Mouse (Mus musculus): Measurements from ENCODE around the gene Rimklb. TPM values are rescaled to one million over a fixed set of nuclear protein-coding genes. Genes with fewer than 3 reads are reported as not detected.

The Rimklb gene
- total RNA-seq, 2 experiments from 2014 or later: 70.3 to 71.6 TPM

DNA sequence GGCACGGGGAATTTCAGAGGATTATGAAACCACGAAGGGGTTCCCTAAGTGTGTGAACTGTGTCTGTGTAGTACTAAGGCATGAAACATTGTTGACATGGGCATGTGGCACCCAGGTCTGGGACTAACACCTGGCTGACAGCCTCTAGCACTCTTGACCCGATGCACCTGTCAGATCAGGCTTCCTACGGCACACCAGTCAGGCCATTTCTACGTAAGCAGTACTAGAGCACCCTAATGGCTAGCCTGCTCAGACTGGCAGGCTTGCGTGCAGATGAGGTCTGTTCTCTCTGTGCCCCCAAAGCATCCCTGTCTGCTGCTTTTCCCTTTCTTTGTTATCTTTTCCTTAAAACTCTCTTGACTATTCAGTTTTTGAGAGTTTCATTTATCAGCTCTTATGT lies 53.3 kb downstream of the Rimklb start:
- Histone ChIP-seq H3K4me3 (no peak overlapping the region), H3K27ac (no peak overlapping the region)
- TF ChIP-seq CTCF (conservative IDR thresholded peaks at IDR 0.05): no peak
- DNase-seq (ENCODE audit: low spot score in 2 of 2): no peak

DNA sequence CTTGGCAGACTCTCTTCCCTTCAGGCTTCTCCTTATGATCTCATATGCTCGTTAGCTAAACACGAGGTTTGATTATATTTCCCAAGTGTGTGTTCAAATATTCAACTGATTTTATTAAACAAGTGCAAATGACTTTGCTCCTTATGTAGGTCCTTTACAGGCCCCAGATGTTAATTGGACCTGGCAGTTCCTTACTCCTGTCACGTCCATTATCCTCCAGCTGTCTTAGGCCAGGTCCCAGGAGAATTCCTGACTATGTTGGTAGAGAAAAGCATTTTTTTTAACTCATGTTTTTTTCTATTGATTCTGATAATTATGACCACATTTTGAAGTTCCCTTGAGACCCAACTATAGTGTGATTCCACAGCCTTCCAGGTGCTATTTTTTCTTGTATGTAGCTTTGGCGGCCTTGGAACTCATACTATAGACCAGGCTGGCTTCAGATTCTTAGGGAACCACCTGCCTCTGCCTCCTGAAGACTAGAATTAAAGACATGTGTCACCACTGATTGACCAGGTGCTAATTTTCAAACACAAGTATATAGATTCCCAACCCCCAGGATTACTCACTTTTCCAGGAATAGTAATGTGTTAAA lies 57.8 kb downstream of the Rimklb start:
- TF ChIP-seq CTCF (conservative IDR thresholded peaks at IDR 0.05): no peak
- Histone ChIP-seq H3K4me3 (no peak overlapping the region), H3K27ac (no peak overlapping the region)
- no peak for DNase-seq (ENCODE audit: low spot score in 2 of 2)

DNA sequence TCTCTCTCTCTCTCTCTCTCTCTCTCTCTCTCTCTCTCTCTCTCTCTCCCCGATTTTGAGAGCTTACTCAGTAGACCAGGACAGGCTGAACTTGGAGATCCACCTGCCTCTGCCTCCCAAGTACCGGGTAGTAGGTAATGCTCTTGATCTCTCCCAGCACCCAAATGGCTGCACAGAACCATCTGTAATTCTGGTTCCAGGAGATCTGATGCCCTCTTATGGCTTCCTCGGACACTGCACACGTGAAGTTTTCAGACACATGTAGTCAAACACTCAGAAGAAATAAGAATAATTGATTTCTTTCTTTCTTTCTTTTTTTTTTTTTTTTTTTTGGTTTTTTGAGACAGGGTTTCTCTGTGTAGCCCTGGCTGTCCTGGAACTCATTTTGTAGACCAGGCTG lies 59.3 kb downstream of the Rimklb start:
- Histone ChIP-seq H3K4me3 (no peak overlapping the region), H3K27ac (no peak overlapping the region)
- DNase-seq (ENCODE audit: low spot score in 2 of 2): no peak
- TF ChIP-seq CTCF (conservative IDR thresholded peaks at IDR 0.05): no peak

- no peak for DNase-seq (ENCODE audit: low spot score in 2 of 2)
- TF ChIP-seq CTCF (conservative IDR thresholded peaks at IDR 0.05): no peak
- H3K4me3 ChIP-seq: no peak overlapping the region
- no peak overlapping the region for H3K27ac ChIP-seq
Observed at GRCm38 (mm10) chr6:122435270-122435669, 63.3 kb downstream of the Rimklb start.

DNA sequence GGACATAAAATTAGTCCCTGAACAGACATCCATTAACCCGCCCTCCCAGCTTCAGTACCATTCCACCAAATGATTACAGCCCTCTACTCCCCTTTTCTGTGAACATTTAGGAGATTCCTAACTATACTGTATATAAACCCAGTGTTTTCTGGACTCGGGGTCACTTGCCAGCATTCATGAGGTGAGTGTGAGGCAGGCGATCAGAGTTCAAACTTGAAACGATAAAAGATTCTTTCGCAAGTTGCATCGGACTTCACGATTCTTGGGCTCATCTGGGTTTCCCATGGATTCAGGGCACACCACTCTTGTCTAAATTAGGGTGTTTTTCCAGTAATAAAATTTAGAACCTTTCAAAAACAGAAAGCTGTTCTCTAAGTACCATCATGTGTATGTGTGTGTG lies 71.1 kb downstream of the Rimklb start:
- H3K27ac ChIP-seq: no peak overlapping the region
- H3K4me3 ChIP-seq: no peak overlapping the region
- TF ChIP-seq CTCF (conservative IDR thresholded peaks at IDR 0.05): no peak
- no peak for DNase-seq (ENCODE audit: low spot score in 2 of 2)

DNA sequence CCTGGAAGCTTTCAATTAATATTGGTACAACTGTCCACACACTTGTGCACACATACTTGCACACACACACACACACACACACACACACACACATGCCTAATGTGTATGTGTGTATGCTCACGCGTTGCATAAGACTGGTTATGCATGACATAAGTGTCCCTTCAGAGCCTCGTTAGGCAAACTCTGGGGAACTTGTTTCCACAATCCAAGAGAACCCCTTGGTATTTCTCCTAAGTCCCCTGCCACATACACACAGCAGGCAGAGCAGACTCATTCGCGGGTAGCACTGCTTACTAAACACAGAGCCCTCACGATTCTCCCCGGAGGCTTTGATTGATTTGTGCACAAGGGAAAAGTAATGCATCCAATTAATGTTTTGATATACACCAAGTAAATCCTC lies 81.5 kb downstream of the Rimklb start:
- TF ChIP-seq CTCF (conservative IDR thresholded peaks at IDR 0.05): no peak
- Histone ChIP-seq H3K4me3 (no peak overlapping the region), H3K27ac (no peak overlapping the region)
- DNase-seq (ENCODE audit: low spot score in 2 of 2): no peak

DNA sequence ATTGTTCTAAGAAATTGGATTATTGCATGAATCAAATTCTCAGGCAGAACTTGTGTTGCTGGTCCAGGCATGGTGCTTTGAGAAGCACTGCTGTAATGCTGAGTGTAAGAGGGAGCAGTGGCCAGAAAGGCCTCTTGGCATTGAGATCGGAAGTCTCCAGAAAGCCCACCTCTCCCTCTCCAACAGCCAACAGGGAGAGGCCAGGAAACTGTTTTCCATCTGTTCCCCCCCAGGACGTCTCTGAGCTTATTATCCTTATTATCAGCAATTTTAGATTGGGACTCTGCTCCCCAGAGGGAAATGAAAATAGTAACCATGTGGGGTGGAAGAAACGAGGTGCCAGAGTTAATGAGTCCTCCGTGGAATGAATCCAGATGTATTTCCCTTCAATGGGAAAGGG lies 82.2 kb downstream of the Rimklb start:
- DNase-seq (ENCODE audit: low spot score in 2 of 2): no peak

GRCm38 (mm10) chr6:122411281-122411680 lies 87.3 kb downstream of the Rimklb start:
- Histone ChIP-seq H3K4me3 (no peak overlapping the region), H3K27ac (no peak overlapping the region)
- TF ChIP-seq CTCF (conservative IDR thresholded peaks at IDR 0.05): no peak
- DNase-seq (ENCODE audit: low spot score in 2 of 2): no peak

More for the DNA sequence above, 82.2 kb downstream of the Rimklb start:
- Histone ChIP-seq H3K27ac (no peak overlapping the region), H3K4me3 (no peak overlapping the region)
- no peak for TF ChIP-seq CTCF (conservative IDR thresholded peaks at IDR 0.05)

DNA sequence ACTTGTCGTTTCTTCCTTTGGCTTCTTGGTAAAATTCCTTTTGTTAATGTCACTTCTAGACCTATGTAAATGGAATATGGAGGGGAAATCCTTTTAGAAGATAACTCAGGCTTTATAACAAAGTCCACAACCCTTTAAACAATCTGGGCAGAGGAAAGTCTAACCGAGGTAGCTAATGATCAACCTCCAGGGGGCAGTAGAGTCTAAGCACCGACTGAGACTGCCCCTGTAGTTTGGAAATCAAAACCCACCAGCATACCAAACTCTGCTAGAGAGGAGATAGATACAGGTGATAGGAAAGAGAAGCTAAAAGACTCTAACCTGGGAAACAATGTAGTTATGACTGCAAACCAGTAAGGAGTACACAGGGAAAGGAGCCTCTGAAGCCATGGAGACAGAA lies 96.3 kb downstream of the Rimklb start:
- Histone ChIP-seq H3K4me3 (no peak overlapping the region), H3K27ac (no peak overlapping the region)
- TF ChIP-seq CTCF (conservative IDR thresholded peaks at IDR 0.05): peak; percentile 90
- DNase-seq (ENCODE audit: low spot score in 2 of 2): peak; percentile 26 to 68

- no peak for TF ChIP-seq CTCF (conservative IDR thresholded peaks at IDR 0.05)
- H3K4me3 ChIP-seq: no peak overlapping the region
- DNase-seq (ENCODE audit: low spot score in 2 of 2): no peak
- no peak overlapping the region for H3K27ac ChIP-seq
Observed at GRCm38 (mm10) chr6:122400263-122400662, 98.3 kb downstream of the Rimklb start.

Other genes starting within 250 kb of the Rimklb start
- under 1 TPM; 0.33 to 0.91 TPM for gene Klrg1, start 215.9 kb downstream of the Rimklb start, total RNA-seq (2021)
- 10 to 100 TPM; 75.9 to 78.9 TPM for gene M6pr, start 190.0 kb downstream of the Rimklb start, total RNA-seq (2021)
- 10 to 100 TPM; 63.7 to 71.1 TPM for gene Phc1, start 158.2 kb downstream of the Rimklb start, total RNA-seq (2021)
- not detected for gene Mfap5, start 7.1 kb upstream of the Rimklb start, total RNA-seq (2021)
- gene Aicda, start 55.0 kb upstream of the Rimklb start, total RNA-seq (2021): not detected
- gene Apobec1, start 103.7 kb upstream of the Rimklb start, total RNA-seq (2021): 1 to 10 TPM; 1.5 to 2.3 TPM
- not detected for gene Gdf3, start 111.3 kb upstream of the Rimklb start, total RNA-seq (2021)
- not detected for gene Dppa3, start 127.6 kb upstream of the Rimklb start, total RNA-seq (2021)
- gene Nanog, start 208.7 kb upstream of the Rimklb start, total RNA-seq (2021): not detected

All from layer of hippocampus, adult 2 months (tissue).